Mouse (Mus musculus) left cerebral cortex, postnatal 14 days (tissue): ENCODE measurements around the gene Cstb. TPM values are rescaled to one million over a fixed set of nuclear protein-coding genes. Genes with fewer than 3 reads are reported as not detected.

Source experiments
- microRNA-seq, 2 experiments: library from miRNA; unstranded; fragments of <30 nt; microRNA quantifications; one replicate each; pipeline ENCODE4 v1.2.0; 2022
- total RNA-seq, 2 experiments: library from RNA; stranded (reverse); gene quantifications; 2 replicates each; pipeline ENCODE4 v1.2.3; 2021

Cstb gene
- total RNA-seq, 2 experiments from 2014 or later: 35.9 to 39.2 TPM

Small RNA genes within 50 kb of the gene (microRNA-seq; reads per million reads assigned to microRNA genes)
- gene Mir6410 (0 to 0.53 reads per million in 2 experiments), gene Mir6907 (4.4 to 4.7 reads per million in 2 experiments), gene Mir6908 (0.53 to 1.0 reads per million in 2 experiments)

Other genes starting within 250 kb of the Cstb start
- gene Pwp2, start 240.5 kb upstream of the Cstb start, total RNA-seq: 10 to 100 TPM; 16.4 to 17.3 TPM
- 10 to 100 TPM; 75.2 to 86.8 TPM for gene Trappc10, start 181.0 kb upstream of the Cstb start, total RNA-seq
- 100 to 1,000 TPM; 290 to 296 TPM for gene Agpat3, start 73.2 kb upstream of the Cstb start, total RNA-seq
- 100 to 1,000 TPM; 355 to 365 TPM for gene Rrp1, start 12.6 kb upstream of the Cstb start, total RNA-seq
- gene Pdxk, start 39.3 kb downstream of the Cstb start, total RNA-seq: 10 to 100 TPM; 92.2 to 92.3 TPM
- gene Olfr1358, start 91.8 kb downstream of the Cstb start, total RNA-seq: not detected
- gene Ilvbl, start 148.7 kb downstream of the Cstb start, total RNA-seq: 10 to 100 TPM; 18.2 to 27.4 TPM
- 1 to 10 TPM; 3.6 to 5.1 TPM for gene Syde1, start 166.3 kb downstream of the Cstb start, total RNA-seq
- gene Olfr1357, start 192.4 kb downstream of the Cstb start, total RNA-seq: not detected